Mouse (Mus musculus): ENCODE measurements at regions not wholly inside any gene's neighbourhood (a gene's known extent, or its start where the extent isn't known, plus 50 kb on each side); places are given as distances from the start of the nearest gene placed in this dataset.

- no peak for DNase-seq
These were observed 112.3 kb upstream of the Tsc22d1 start for GRCm38 (mm10) chr14:76302322-76302991.

- no peak for DNase-seq
These were observed 107.2 kb upstream of the Tsc22d1 start for GRCm38 (mm10) chr14:76307603-76308002.

- DNase-seq = no peak
These were observed 106.5 kb upstream of the Tsc22d1 start for GRCm38 (mm10) chr14:76308188-76308812.

GRCm38 (mm10) chr14:76309606-76310005 lies 105.2 kb upstream of the Tsc22d1 start:
- no peak for DNase-seq

- DNase-seq = no peak
These were observed 104.5 kb upstream of the Tsc22d1 start for GRCm38 (mm10) chr14:76310278-76310677.

GRCm38 (mm10) chr14:76313424-76314190 lies 101.2 kb upstream of the Tsc22d1 start:
- no peak for DNase-seq

- no peak for DNase-seq
These were observed 96.3 kb upstream of the Tsc22d1 start for GRCm38 (mm10) chr14:76318438-76318837.

GRCm38 (mm10) chr14:76324246-76324645 lies 90.5 kb upstream of the Tsc22d1 start:
- no peak for DNase-seq

- DNase-seq = no peak
These were observed 84.8 kb upstream of the Tsc22d1 start for GRCm38 (mm10) chr14:76329983-76330382.

GRCm38 (mm10) chr14:76331497-76332335 lies 83.0 kb upstream of the Tsc22d1 start:
- no peak for DNase-seq

GRCm38 (mm10) chr14:76332336-76332703 lies 82.4 kb upstream of the Tsc22d1 start:
- DNase-seq = no peak

GRCm38 (mm10) chr14:76340789-76341188 lies 74.0 kb upstream of the Tsc22d1 start:
- no peak for DNase-seq

GRCm38 (mm10) chr14:76341226-76341625 lies 73.5 kb upstream of the Tsc22d1 start:
- no peak for DNase-seq

- no peak for DNase-seq
These were observed 62.9 kb upstream of the Tsc22d1 start for GRCm38 (mm10) chr14:76351856-76352255.

GRCm38 (mm10) chr14:76356161-76356560 lies 58.6 kb upstream of the Tsc22d1 start:
- no peak for DNase-seq

GRCm38 (mm10) chr14:76359837-76360410 lies 54.8 kb upstream of the Tsc22d1 start:
- DNase-seq = no peak

GRCm38 (mm10) chr14:76364034-76364433 lies 50.7 kb upstream of the Tsc22d1 start:
- DNase-seq = no peak

Data from thymus, adult 18-20 months (tissue).